Mouse (Mus musculus) heart, adult 11 months (tissue): ENCODE measurements around the gene Bri3bp.

Experiments used
- DNase-seq: peaks from one replicate; pipeline ENCODE4 v3.0.0; 2022

Gene Bri3bp

GRCm38 (mm10) chr5:125456100-125456499 is 14.7 kb downstream of the Bri3bp start:
- no peak for DNase-seq

GRCm38 (mm10) chr5:125457538-125457937 is 16.2 kb downstream of the Bri3bp start:
- DNase-seq = no peak

GRCm38 (mm10) chr5:125460574-125460973 is 19.2 kb downstream of the Bri3bp start:
- no peak for DNase-seq

- no peak for DNase-seq
Measured at GRCm38 (mm10) chr5:125461868-125462445, 20.6 kb downstream of the Bri3bp start.

- no peak for DNase-seq
Measured at GRCm38 (mm10) chr5:125465192-125465591, 23.8 kb downstream of the Bri3bp start.

- peak; percentile 100 for DNase-seq
Measured at GRCm38 (mm10) chr5:125465701-125466106, 24.3 kb downstream of the Bri3bp start.

GRCm38 (mm10) chr5:125466483-125466882 is 25.1 kb downstream of the Bri3bp start:
- DNase-seq = no peak

- no peak for DNase-seq
Measured at GRCm38 (mm10) chr5:125467261-125467660, 25.9 kb downstream of the Bri3bp start.

- peak; percentile 80 for DNase-seq
Measured at GRCm38 (mm10) chr5:125470713-125471112, 29.3 kb downstream of the Bri3bp start.

- DNase-seq = peak; percentile 83
Measured at GRCm38 (mm10) chr5:125472796-125473475, 31.6 kb downstream of the Bri3bp start.

GRCm38 (mm10) chr5:125475030-125475429 is 33.7 kb downstream of the Bri3bp start:
- DNase-seq = no peak

GRCm38 (mm10) chr5:125475601-125476285 is 34.4 kb downstream of the Bri3bp start, which contains the start of gene Aacs:
Gene Aacs, plus strand, starts transcription at chr5:125475814.
- DNase-seq = peak; percentile 99

- DNase-seq = no peak
Measured at GRCm38 (mm10) chr5:125476286-125476625, 34.9 kb downstream of the Bri3bp start.

GRCm38 (mm10) chr5:125476799-125477198 is 35.4 kb downstream of the Bri3bp start:
- peak; percentile 89 for DNase-seq

- peak; percentile 84 for DNase-seq
Measured at GRCm38 (mm10) chr5:125477533-125477932, 36.2 kb downstream of the Bri3bp start.

GRCm38 (mm10) chr5:125478037-125478436 is 36.7 kb downstream of the Bri3bp start:
- no peak for DNase-seq

GRCm38 (mm10) chr5:125479376-125479775 is 38.0 kb downstream of the Bri3bp start:
- no peak for DNase-seq

GRCm38 (mm10) chr5:125480434-125481231 is 39.3 kb downstream of the Bri3bp start:
- no peak for DNase-seq

- no peak for DNase-seq
Measured at GRCm38 (mm10) chr5:125482474-125482873, 41.1 kb downstream of the Bri3bp start.

GRCm38 (mm10) chr5:125483712-125484611 is 42.6 kb downstream of the Bri3bp start:
- peak; percentile 87 for DNase-seq

GRCm38 (mm10) chr5:125485031-125485778 is 43.8 kb downstream of the Bri3bp start:
- DNase-seq = peak; percentile 88
